ENCODE assay signal across 9 mouse cellular contexts in the genomic region with DNA sequence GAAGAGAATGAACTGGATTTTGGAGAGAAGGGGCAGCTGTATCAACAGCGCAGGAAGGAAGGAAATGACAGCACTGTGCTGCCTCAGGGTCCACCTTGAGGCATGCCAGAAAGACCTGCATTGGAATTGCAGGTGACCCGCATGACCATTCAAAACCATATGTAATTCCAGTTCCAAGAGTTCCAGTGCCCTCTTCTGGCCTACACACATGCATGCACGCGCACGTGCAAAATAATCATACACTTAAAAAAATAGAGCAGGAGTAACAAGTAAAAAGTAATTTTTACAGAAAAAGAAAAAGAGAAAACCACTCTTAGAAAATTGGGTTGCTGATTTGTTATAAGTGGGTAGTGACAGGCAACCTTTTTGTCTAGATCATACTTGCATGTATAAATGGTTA. TPM values are rescaled to one million over a fixed set of nuclear protein-coding genes. Genes with fewer than 3 reads are reported as not detected.
A peak's percentile ranks its signal among the peaks of the same experiment; 100 is the strongest.
DNase-seq lines count a peak whose midpoint lies in the region; ATAC-seq and TF ChIP-seq lines count a peak whose summit lies in the region.
"Had no signal": no experiment of that assay in that cellular context is flagged by ENCODE, and none has a peak within 500 bp of the region (broad histone marks: within the 10 kb centered on the region; RNA-seq: fewer than 3 reads in every experiment).

No protein-coding gene starts in this region.

- H3K9ac ChIP-seq in midbrain, postnatal 0 days (replicated peaks; ENCODE audit: low read length, poor library complexity, severe bottlenecking), result no peak overlapping the region
- no peak overlapping the region for H3K9ac ChIP-seq in midbrain, embryonic 15.5 days
- H3K9ac ChIP-seq in hindbrain, embryonic 11.5 days (ENCODE audit: low read depth, low read length), result no peak overlapping the region
- H3K9ac ChIP-seq: embryonic facial prominence, embryonic 12.5 days had no signal

- ATAC-seq in midbrain, postnatal 0 days (ENCODE audit: low FRiP score), result no peak
- ATAC-seq in midbrain, embryonic 15.5 days (replicated peaks), result no peak
- ATAC-seq in hindbrain, embryonic 11.5 days (ENCODE audit: low FRiP score), result no peak

- no peak overlapping the region for H3K4me3 ChIP-seq in midbrain, postnatal 0 days (ENCODE audit: low read depth, low read length)
- H3K4me3 ChIP-seq in midbrain, embryonic 15.5 days, result no peak overlapping the region
- no peak overlapping the region for H3K4me3 ChIP-seq in hindbrain, embryonic 11.5 days (ENCODE audit: low read depth, low read length)
- H3K4me3 ChIP-seq: embryonic facial prominence, embryonic 12.5 days had no signal

- no peaks in the 10 kb centered on the region for H3K27me3 ChIP-seq in midbrain, postnatal 0 days (ENCODE audit: insufficient read depth, low read length)
- H3K27me3 ChIP-seq in midbrain, embryonic 15.5 days (replicated peaks), result no peaks in the 10 kb centered on the region
- no peaks in the 10 kb centered on the region for H3K27me3 ChIP-seq in hindbrain, embryonic 11.5 days (ENCODE audit: control insufficient read depth, insufficient read depth, low read length)
- H3K27me3 ChIP-seq: embryonic facial prominence, embryonic 12.5 days had no signal

- no peaks in the 10 kb centered on the region for H3K9me3 ChIP-seq in midbrain, postnatal 0 days (ENCODE audit: low read length)
- H3K9me3 ChIP-seq in midbrain, embryonic 15.5 days, result no peaks in the 10 kb centered on the region
- no peaks in the 10 kb centered on the region for H3K9me3 ChIP-seq in hindbrain, embryonic 11.5 days (ENCODE audit: control insufficient read depth, low read length)
- H3K9me3 ChIP-seq: embryonic facial prominence, embryonic 12.5 days had no signal

- H3K4me1 ChIP-seq in midbrain, postnatal 0 days (ENCODE audit: insufficient read depth, low read length), result no peaks in the 10 kb centered on the region
- H3K4me1 ChIP-seq in midbrain, embryonic 15.5 days, result peaks cover 3% of the 10 kb centered on the region; the same call in 1 of the 2 replicates
- no peaks in the 10 kb centered on the region for H3K4me1 ChIP-seq in hindbrain, embryonic 11.5 days (replicated peaks; ENCODE audit: control insufficient read depth, insufficient read depth, low read length)
- H3K4me1 ChIP-seq: embryonic facial prominence, embryonic 12.5 days had no signal

- WGBS in midbrain, postnatal 0 days, result 91% methylated on average over 5 of the region's 5 CpGs
- WGBS in midbrain, embryonic 15.5 days, result 91% methylated on average over 5 of the region's 5 CpGs
- 91% methylated on average over 5 of the region's 5 CpGs for WGBS in hindbrain, embryonic 11.5 days

- peak; percentile 16 for DNase-seq in embryo, embryonic 10 days (ENCODE audit: low spot score)
- DNase-seq in embryo, embryonic 9.5 days (ENCODE audit: extremely low spot score), result no peak
- peak; percentile 9 for DNase-seq in midbrain, postnatal 0 days (ENCODE audit: low spot score)
- DNase-seq in kidney, postnatal 4 days, result peak; percentile 9 to 20
- DNase-seq in thymus, postnatal 36 days, result peak; percentile 9 to 14
- DNase-seq in ovary, adult 18-20 months (ENCODE audit: low spot score), result no peak
- no peak for DNase-seq in hindbrain, embryonic 11.5 days (ENCODE audit: low spot score)

- TF ChIP-seq CTCF in midbrain, postnatal 0 days (IDR thresholded peaks at IDR 0.05), result peak; percentile 61

- H3K36me3 ChIP-seq in midbrain, postnatal 0 days (ENCODE audit: insufficient read depth, low read length), result peaks cover 42% of the 10 kb centered on the region
- peaks cover 39% of the 10 kb centered on the region for H3K36me3 ChIP-seq in midbrain, embryonic 15.5 days (replicated peaks)
- H3K36me3 ChIP-seq in hindbrain, embryonic 11.5 days (ENCODE audit: control insufficient read depth, insufficient read depth, low read length), result 0 out of 2 replicates have a peak, but pooled peaks cover 5% of the 10 kb centered on the region

- H3K27ac ChIP-seq in midbrain, postnatal 0 days (ENCODE audit: low read depth, low read length), result no peak overlapping the region
- no peak overlapping the region for H3K27ac ChIP-seq in midbrain, embryonic 15.5 days
- H3K27ac ChIP-seq in hindbrain, embryonic 11.5 days (ENCODE audit: low read depth, low read length), result no peak overlapping the region
- H3K27ac ChIP-seq: embryonic facial prominence, embryonic 12.5 days had no signal

- no peak overlapping the region for H3K4me2 ChIP-seq in midbrain, postnatal 0 days (ENCODE audit: low read depth, low read length, poor library complexity, severe bottlenecking)
- no peak overlapping the region for H3K4me2 ChIP-seq in midbrain, embryonic 15.5 days
- H3K4me2 ChIP-seq in hindbrain, embryonic 11.5 days (replicated peaks; ENCODE audit: low read depth, low read length), result no peak overlapping the region
- H3K4me2 ChIP-seq: embryonic facial prominence, embryonic 12.5 days had no signal

RNA-seq across cellular contexts. Expression of a gene that starts 7.4 kb away (rescaled TPM):
- 58.0 and 70.8 TPM in 2 replicates for total RNA-seq in midbrain, postnatal 0 days (2014; rRNA removed)
- polyA plus RNA-seq in midbrain, postnatal 0 days (2015; fragmentation: Nextera tagmentation; extraction: Ambion mirVana), result 62.5 and 62.6 TPM in 2 replicates
- 88.0 and 91.7 TPM in 2 replicates for polyA plus RNA-seq in midbrain, embryonic 15.5 days (2015; fragmentation: Nextera tagmentation; extraction: Ambion mirVana)
- 86.9 and 88.5 TPM in 2 replicates for polyA plus RNA-seq in hindbrain, embryonic 11.5 days (2014; fragmentation: Nextera tagmentation; extraction: Ambion mirVana)

RNA-seq across cellular contexts. Expression of a gene that starts 33.1 kb away (rescaled TPM):
- 10.9 and 16.4 TPM in 2 replicates for total RNA-seq in midbrain, postnatal 0 days (2014; rRNA removed)
- polyA plus RNA-seq in midbrain, postnatal 0 days (2015; fragmentation: Nextera tagmentation; extraction: Ambion mirVana), result 14.7 and 16.8 TPM in 2 replicates
- polyA plus RNA-seq in midbrain, embryonic 15.5 days (2015; fragmentation: Nextera tagmentation; extraction: Ambion mirVana), result 18.1 and 19.7 TPM in 2 replicates
- 8.6 and 10.7 TPM in 2 replicates for polyA plus RNA-seq in hindbrain, embryonic 11.5 days (2014; fragmentation: Nextera tagmentation; extraction: Ambion mirVana)

RNA-seq across cellular contexts. Expression of a gene that starts 33.5 kb away (rescaled TPM):
- total RNA-seq in midbrain, postnatal 0 days (2014; rRNA removed), result 23.4 and 24.7 TPM in 2 replicates
- 18.9 and 20.1 TPM in 2 replicates for polyA plus RNA-seq in midbrain, postnatal 0 days (2015; fragmentation: Nextera tagmentation; extraction: Ambion mirVana)
- 25.5 and 28.5 TPM in 2 replicates for polyA plus RNA-seq in midbrain, embryonic 15.5 days (2015; fragmentation: Nextera tagmentation; extraction: Ambion mirVana)
- polyA plus RNA-seq in hindbrain, embryonic 11.5 days (2014; fragmentation: Nextera tagmentation; extraction: Ambion mirVana), result 21.0 and 26.0 TPM in 2 replicates

RNA-seq across cellular contexts. Expression of a gene that starts 35.0 kb away (rescaled TPM):
- total RNA-seq in midbrain, postnatal 0 days (2014; rRNA removed), result 119 and 135 TPM in 2 replicates
- polyA plus RNA-seq in midbrain, postnatal 0 days (2015; fragmentation: Nextera tagmentation; extraction: Ambion mirVana), result 57.5 and 65.3 TPM in 2 replicates
- polyA plus RNA-seq in midbrain, embryonic 15.5 days (2015; fragmentation: Nextera tagmentation; extraction: Ambion mirVana), result 67.0 and 67.3 TPM in 2 replicates
- 26.6 and 29.5 TPM in 2 replicates for polyA plus RNA-seq in hindbrain, embryonic 11.5 days (2014; fragmentation: Nextera tagmentation; extraction: Ambion mirVana)

RNA-seq across cellular contexts. Expression of a gene that starts 43.2 kb away (rescaled TPM):
- 20.9 and 21.6 TPM in 2 replicates for total RNA-seq in midbrain, postnatal 0 days (2014; rRNA removed)
- 10.0 and 10.5 TPM in 2 replicates for polyA plus RNA-seq in midbrain, postnatal 0 days (2015; fragmentation: Nextera tagmentation; extraction: Ambion mirVana)
- 7.0 and 7.5 TPM in 2 replicates for polyA plus RNA-seq in midbrain, embryonic 15.5 days (2015; fragmentation: Nextera tagmentation; extraction: Ambion mirVana)
- polyA plus RNA-seq in hindbrain, embryonic 11.5 days (2014; fragmentation: Nextera tagmentation; extraction: Ambion mirVana), result 0.64 and 0.76 TPM in 2 replicates

Comparison
In these comparisons a context has a peak if more than half of its experiments do, and no peak if none do; other contexts are left out.
1. DNase-seq: peak in embryo, embryonic 10 days (single experiment), midbrain, postnatal 0 days (single experiment), kidney, postnatal 4 days (2 of 2) and thymus, postnatal 36 days (2 of 2); none in embryo, embryonic 9.5 days (single experiment), ovary, adult 18-20 months (single experiment) and hindbrain, embryonic 11.5 days (single experiment).